Mouse (Mus musculus) R1 (cell line): ENCODE measurements around the gene Fsd1l.
"Not testable (repeated sequence)": the region's sequence is repeated elsewhere in the genome, so short reads cannot be mapped to it uniquely, and the experiment has no call there.

Experiments
- DNase-seq: peaks from one replicate; pipeline ENCODE4 v3.0.0-alpha.2; 2018; ENCODE audit warnings: low read depth, low spot score

Gene Fsd1l

GRCm38 (mm10) chr4:53628924-53629323, 2.3 kb upstream of the Fsd1l start:
- no peak for DNase-seq

DNA sequence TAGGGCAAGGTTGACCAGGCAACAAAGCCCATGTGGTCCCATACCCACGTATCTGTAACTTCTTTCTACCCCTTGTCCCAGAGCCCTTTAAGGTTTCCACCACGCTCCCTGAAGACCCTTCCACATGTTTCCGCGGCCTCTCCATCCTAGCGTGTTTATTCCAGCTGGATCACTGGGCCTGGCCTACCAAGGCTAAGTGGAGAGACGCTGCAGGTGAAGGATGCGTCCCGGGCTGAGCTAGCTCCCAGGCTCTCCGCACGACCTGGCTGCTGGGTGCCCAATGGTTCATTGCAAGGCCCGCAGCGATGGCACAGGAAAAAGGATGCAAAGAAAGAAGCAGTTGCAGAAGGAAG, 332 bp upstream of the Fsd1l start:
- DNase-seq = no peak

DNA sequence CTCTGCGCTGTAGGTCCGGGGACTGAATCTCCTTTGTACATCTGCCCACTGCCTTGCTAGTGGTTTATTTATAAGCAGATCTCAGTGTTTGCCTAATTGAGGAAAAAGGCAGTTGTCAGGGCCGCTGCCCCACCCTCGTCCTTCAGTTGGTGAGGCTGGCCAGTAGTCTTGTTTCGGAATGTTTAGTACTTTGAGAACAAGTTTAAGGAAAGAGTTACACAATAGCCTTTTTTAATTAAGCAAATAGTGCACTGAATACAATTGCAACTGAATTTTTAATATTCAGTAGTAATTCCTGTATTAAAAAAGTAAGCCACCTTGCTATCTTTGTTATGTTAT, 709 bp downstream of the Fsd1l start:
- no peak for DNase-seq

DNA sequence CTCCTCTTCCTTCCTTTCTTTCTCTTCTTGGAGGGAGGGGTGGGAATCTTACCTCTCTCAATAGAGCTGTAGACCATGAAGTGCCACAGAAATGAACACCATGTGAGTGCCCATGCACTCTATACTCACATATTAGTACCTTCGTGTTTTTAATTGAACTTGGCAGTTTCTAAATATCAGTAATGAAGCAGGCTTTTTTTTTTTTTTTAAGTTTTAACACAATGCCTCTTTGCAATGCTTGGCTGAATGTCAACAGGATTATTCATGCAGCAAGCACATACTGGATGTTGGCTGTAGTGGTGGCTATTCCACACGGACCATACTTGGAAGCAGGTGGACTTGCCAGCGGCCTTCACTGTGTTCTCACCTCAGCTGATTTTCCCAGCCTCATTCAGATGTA, 4.1 kb downstream of the Fsd1l start:
- DNase-seq = no peak

GRCm38 (mm10) chr4:53637269-53637909, 6.1 kb downstream of the Fsd1l start:
- DNase-seq = no peak

DNA sequence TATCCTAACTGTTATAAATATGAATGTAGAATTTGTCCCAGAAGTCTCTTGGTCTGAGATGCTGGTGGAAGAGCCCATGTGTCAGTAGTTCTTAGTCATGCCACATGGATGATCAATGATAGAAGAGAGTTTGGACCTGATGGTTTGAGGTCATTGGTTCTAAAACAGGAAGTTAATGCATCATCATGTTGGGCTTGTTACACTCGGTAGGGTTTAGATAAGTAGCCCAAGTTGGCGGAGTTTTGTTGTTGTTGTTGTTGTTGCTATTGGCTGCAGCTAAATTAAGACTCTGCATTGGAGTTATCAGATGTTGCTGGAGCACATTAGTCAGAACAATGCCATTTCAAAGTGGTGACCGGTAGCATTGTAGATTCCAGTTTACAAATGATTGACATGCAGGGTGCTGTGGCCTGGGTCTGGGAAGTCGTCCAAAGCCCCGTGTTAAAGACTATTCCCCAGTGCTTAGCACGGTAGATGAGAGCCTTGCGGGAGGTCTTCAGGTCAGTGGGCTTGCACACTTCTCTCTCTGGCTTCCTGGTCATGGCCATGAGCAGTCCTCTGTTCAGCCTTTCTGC, 7.4 kb downstream of the Fsd1l start:
- DNase-seq = no peak

- no peak for DNase-seq
Measured at GRCm38 (mm10) chr4:53658029-53658428, 26.8 kb downstream of the Fsd1l start.

DNA sequence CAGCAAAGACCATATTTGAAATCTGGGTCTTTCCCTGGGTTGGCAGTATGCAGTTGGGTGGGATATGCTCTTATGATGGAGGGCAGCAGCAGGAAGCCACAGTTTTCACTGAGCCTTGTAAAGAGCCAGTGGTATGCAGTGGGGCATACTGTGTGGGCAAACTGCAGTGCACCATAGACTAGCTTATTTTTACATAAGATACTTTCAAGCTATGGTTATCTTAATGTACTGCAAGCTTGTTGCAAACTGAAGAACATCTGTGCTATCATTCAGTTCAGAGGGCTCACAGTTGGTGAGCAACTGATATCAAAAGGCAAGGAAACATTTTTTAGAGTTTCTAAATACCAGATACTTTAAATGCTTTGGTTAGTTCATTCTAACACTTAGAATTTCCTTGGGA, 29.4 kb downstream of the Fsd1l start:
- no peak for DNase-seq

- no peak for DNase-seq
Measured at GRCm38 (mm10) chr4:53682092-53682491, 50.8 kb downstream of the Fsd1l start.

DNA sequence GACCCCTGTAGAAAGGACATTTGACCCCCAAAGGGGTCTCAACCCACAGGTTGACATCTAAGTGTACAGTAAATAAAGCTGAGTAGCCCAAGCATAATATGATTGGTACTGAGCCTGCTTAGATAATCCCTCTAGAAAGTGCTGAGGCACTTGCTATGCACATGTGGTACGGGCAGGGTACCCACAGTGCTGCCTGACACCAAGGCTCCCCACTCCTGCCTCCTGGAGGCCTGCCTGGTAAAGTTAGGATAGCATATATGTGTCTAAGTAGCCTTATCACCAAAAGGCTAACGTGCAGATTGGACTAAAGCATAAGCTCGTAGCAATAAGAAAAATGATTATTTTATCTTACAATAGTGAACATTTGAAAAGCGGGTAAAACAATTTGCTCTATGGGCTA, 57.7 kb downstream of the Fsd1l start:
- no peak for DNase-seq

GRCm38 (mm10) chr4:53691418-53691817, 60.1 kb downstream of the Fsd1l start:
- no peak for DNase-seq

DNA sequence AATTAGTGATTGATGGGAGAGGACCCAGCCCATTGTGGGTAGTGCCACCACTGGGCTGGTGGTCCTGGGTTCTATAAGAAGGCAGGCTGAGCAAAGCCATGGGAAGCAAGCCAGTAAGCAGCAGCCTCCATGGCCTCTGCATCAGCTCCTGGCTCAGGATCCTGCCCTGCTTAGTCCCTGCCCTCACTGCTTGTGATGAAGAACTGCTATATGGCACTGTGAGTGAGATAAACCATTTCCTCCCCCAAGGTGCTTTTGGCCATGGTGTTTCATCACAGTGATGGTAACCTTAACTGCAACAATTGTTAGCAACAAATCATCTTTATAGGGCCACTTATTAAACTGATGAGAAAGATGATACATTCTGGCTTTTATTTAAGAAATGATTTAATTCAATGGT, 77.9 kb downstream of the Fsd1l start:
- not testable (repeated sequence) for DNase-seq

- no peak for DNase-seq
Measured at GRCm38 (mm10) chr4:53710021-53710420, 78.8 kb downstream of the Fsd1l start.

DNA sequence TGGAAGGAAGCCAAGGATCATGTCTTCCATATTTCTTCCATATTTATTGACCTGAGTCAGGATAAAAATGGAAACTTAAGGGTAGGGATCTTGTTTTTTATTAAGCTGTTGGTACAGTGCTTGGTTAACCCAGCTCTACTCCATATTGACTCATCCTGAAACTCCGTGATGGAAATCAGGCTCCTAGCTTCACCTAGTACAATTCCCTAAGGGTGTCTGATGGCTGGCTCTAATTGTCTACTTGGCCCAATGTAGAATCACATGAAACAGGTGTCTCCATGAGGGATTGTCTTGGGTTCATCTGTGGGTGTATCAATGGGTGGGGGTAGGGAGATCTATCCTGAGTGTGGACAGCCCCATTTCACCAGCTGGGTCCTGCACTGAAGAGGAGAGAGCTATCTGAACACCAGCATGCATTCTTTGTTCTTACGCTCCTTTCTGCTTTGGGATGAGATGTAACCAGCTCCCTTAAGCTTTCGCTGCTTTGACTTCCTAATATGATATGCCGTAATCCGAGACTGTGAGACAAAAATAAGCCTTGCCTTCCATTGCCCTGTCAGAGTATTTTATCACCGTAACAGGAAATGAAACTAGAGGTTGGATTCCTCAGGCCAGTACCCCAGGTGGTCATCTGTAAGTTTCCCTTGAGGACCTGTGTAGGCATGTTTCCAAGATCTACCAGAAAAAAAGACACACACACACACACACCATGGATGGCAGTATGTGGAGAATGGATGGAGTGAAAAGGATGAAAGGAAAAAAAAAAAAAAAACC, 79.5 kb downstream of the Fsd1l start:
- no peak for DNase-seq

DNA sequence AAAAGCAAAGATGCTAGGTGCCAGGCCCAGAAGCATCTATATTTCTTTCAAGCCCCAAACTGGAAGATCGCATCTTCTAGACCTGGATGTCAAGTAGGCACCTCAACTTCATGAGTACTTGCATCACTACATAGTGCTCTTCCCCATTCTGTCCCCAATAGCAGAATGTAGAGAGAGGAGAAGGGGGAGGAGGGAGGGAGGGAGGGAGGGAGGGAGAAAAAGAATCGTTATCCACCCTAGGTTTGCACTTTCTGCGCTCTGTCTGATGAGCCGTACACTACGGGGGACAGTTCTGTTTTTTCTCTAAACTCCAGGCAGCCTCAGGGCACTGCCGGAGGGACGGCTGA, 82.4 kb downstream of the Fsd1l start, which contains the start of gene Fktn:
Gene Fktn, plus strand, starts transcription at position 295 of the 347 bp plus-strand sequence.
- no peak for DNase-seq

- peak; percentile 95 for DNase-seq
Measured at GRCm38 (mm10) chr4:53714051-53714814, 83.0 kb downstream of the Fsd1l start.

DNA sequence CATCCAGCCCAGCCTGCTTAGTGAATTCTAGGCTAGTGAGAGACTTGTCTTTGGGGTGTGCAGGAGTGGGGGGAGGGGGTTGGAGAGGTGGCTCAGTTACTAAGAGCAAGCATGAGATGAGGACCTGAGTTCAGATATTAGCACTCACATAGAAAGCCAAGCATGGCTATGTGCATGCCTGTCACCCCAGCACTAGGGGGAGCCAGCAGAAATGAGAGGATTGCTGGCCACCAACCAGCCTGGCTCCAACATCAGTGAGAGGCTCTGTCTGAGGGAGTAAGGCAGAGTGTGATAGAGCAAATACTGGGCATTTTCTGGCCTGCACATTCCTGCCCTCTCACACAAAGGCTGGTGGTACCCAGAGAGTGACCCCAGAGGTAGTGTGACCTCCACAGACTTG, 84.7 kb downstream of the Fsd1l start:
- peak; percentile 33 for DNase-seq

- DNase-seq = no peak
Measured at GRCm38 (mm10) chr4:53717546-53717945, 86.3 kb downstream of the Fsd1l start.

DNA sequence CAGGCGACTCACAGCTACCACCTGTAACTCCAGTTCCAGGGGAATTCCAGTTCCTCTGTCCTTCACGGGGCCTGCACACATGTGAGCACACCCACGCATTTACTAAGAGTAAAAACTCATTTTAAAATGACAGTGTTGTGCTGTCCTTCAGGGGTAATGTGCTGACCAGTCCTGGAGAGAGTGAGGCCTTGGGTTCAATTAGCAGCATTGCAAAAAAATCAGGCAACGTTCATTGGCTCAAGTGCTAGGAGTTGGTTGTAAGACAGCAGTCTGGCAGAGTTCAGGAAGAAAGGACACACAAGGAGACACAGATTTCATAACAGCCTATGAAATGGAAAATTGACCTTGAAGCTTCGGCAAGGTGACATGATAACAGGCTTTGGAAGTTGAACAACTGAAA, 87.0 kb downstream of the Fsd1l start:
- no peak for DNase-seq

DNA sequence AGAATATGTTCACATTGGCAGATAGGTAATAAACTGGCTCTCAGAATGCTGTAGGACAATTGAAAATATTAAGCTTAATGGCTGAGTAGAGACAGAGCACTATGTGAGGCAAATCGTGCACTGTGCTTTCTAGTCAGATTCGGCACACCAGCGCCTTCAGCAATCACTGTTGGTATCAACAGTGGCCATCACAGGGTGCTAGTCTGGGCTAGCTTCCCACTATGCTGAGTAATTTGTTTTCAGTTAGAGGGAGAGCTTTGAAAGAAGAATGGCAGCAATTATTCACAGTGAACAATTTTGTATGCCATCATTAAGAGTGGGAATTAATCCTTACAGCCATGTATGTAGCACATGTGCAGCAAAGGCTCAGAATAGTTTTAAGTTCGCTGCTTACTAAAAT, 91.2 kb downstream of the Fsd1l start:
- no peak for DNase-seq

DNA sequence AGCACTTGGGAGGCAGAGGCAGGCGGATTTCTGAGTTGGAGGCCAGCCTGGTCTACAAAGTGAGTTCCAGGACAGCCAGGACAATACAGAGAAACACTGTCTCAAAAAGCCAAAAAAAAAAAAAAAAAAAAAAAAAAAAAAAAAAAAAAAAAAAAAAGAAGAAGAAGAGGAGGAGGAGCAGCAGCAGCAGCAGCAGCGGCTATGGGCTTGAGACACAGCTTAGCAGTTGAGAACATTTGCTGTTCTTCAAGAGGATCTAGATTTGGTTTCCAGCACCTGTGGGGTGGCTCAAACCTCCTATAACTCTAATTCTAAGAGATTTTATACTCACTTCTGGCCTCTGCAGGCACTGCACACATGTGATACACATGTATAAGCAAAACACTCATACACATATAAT, 94.8 kb downstream of the Fsd1l start:
- not testable (repeated sequence) for DNase-seq

- no peak for DNase-seq
Measured at GRCm38 (mm10) chr4:53728121-53728520, 96.8 kb downstream of the Fsd1l start.
